Mouse (Mus musculus) thymus, postnatal 36 days (tissue): Measurements from ENCODE around the gene Tgfbrap1.
"Not testable (repeated sequence)": the region's sequence is repeated elsewhere in the genome, so short reads cannot be mapped to it uniquely, and the experiment has no call there.

ENCODE experiments used
- DNase-seq, 2 experiments: peaks; one replicate each; pipeline ENCODE4 v3.0.0; 2022; ENCODE audit warnings: mixed read lengths in 2 of 2

The Tgfbrap1 gene

DNA sequence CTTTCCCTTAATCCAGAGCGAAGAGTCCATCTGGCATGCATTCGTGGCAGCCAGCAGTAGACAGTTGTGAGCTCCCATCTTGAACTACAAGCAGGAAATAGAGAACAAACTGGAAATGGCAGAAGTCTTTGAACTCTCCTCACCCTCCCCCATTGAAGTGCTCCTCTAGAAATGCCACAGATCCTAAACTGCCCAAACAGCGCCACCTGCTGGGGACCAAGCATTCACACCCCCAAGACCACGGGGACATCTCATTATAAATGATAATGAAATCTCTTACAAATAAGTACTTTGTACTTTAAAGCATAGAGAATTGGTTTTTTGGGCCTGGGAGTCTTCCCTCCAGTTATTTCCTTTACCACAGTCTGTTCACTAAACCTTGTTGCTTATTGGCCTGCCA, 12.1 kb upstream of the Tgfbrap1 start:
- peak; percentile 59 for DNase-seq

DNA sequence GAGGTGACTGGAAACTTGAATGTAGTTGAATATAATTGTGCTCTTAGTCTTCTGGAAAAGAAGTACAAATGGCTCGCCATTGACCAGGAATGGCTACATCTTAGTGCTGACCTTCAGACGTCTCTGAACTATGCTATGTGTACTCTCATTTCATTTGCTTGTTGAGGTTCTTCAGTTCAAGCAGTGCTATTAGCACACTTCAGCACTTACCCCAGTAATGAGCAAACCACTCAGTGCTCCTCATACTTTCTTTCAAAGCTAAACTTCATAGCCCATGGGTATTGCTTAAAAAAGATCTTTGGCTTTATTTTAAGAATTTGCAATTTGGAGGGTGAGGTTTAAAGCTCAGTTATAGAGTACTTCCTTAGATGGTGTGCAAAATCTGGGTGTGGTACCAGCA, 10.3 kb upstream of the Tgfbrap1 start:
- DNase-seq: no peak

GRCm38 (mm10) chr1:43094206-43094605, 4.2 kb downstream of the Tgfbrap1 start:
- no peak for DNase-seq

DNA sequence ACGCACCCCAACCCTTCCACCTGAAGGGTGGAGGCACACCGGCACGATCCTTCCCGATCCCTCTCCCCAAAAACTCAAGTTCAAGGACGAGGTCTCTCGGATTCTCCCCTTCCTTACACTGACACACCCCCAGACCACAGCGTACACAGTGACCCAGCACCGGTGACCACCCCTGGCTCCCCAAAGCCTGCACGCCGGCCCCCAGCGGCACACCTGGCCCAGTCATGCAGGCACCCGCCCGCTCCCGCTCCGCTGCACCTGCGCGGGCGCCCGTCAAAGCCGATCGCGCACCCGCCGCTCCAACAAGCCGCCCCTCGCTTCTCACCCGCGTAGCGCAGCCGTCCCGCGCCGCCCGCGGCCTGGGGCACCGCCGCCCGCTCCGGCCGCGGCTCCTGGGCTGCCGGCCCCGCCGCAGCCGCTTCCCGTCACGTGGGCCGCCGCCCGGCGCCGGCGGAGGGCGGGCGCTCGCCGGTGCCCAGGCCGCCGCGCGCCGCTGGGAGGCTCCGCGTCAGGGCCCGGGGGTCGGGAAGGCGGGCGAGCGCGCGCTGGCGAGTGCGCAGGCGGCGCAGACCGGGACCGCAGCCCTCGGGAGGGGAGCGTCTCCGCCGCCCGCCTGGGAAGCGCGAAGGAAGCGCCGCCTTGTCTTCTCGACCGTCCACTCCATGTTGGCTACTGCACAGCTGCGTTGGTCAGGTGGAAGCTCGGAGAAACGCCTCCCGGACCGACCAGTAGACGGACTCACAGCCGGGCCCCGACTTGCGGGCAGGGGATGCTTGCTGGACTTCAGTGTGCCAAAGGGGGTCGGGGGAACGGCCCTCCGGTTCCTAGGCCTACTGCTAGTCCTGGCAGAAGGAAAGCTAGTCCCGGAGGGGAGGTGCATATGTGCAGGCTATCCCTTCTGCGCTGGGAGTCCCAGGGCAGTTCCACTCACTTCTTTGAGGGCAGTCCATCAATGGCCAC, 6.1 kb downstream of the Tgfbrap1 start:
- peak; percentile 59 to 72 for DNase-seq

DNA sequence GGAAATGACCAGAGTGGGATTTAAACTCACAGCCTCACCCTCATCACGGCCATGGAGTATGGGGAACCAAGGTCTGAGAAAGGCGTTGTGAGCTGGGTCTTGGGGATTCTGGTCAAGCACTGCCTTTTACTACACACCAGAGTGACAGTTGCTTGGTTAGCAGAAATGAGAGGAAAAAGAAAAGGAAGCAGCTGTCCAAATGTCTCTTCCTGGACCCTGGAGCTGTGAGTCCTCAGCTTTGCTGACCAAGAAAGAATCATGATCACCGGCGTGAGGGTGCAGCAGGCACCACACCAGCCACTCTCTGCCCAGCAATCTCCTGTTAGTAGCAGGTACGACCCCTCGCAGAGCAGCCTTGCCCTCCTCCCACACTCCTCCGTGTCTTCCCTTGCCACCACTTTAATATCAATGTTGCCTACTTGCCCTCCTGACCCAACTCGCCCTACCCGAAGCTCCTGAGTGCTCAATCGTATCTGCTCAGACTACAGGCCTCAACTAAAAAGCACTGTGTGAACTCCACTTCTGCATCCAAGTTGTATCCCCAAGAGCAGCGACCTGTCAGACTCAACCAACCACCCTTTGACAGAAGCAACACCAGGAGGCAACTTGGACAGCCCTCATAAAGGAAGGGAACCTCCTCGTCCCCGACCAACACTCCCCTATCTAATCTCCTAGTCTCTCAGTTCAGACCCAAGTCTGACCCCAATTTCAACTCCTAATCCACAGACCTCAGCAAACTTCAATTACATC, 7.0 kb downstream of the Tgfbrap1 start:
- no peak for DNase-seq

DNA sequence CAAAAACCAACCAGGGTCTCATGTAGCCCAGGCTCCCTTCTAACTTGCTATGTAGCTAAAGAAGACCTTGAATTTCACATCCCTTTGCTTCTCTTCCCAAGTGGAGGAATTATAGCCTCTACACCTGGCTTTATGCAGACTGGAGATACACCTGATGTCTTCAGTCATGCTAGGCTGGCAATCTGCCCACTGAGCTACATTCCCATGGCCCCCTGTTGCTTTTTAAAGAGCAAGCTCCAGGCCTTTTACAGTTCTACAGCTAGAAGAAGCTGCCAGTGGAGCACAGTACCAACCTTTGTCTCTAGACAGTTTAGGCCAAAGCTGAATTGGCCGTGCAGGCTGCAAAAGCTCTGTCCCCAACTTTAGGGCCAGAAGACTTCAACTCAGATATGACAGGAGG, 8.0 kb downstream of the Tgfbrap1 start:
- DNase-seq: no peak

- DNase-seq: no peak
Measured at GRCm38 (mm10) chr1:43082946-43083345, 15.5 kb downstream of the Tgfbrap1 start.

DNA sequence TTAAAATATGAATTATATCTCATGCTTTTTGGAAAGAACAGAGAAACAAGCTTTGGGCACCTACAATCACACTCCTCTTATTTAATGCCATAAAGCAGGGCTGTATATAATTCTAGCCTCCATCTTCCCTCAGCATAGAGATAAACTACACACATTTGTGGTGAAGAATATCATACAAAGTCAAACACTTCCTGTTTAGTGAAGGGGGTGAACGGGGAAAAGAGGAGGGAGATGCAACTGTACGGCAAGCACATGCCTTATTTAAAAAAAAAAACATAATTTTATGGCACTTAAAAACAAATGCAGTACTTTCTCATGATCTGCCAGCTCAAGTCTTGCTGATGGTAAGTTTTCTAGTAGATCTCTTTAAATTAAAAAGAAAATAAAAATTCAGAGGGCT, 20.3 kb downstream of the Tgfbrap1 start:
- no peak for DNase-seq

DNA sequence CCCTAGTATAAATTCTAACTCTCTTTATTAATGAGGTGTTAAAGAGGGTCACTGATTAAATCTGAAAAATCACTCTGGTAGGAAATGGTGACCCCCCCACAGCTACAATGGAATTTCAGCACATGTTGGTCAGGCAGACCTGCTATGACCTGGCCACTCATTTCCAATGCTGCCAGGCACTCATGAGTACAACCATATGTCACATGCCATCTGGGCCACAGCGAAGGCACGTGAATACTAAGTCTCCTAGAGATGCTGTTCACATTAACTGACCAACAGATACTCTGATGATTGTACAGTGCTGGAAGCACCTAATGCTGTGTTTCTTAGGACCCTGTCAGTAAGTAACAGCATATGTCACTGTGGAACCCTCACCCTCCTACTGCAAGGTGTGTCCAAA, 23.6 kb downstream of the Tgfbrap1 start:
- no peak for DNase-seq

DNA sequence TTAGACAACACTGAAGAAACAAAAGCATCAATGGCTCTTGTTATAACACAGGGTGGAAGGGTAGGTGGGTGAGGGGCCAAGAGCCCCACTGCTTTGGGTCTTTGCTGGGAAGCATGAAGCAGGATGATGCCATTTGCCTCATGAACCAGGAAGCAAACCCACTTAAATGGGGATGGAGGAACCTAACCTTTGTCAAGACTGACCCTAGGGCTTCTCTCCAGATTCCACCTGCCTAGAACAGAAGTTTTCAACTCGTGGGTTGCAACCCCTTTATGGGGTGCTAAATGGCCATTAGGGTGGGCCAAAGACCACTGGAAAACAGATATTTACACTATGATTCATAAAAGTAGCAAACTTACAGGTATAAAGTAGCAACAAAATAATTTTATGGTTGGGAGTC, 25.9 kb downstream of the Tgfbrap1 start:
- DNase-seq: no peak

- DNase-seq: no peak
Measured at GRCm38 (mm10) chr1:43072028-43072427, 26.4 kb downstream of the Tgfbrap1 start.

DNA sequence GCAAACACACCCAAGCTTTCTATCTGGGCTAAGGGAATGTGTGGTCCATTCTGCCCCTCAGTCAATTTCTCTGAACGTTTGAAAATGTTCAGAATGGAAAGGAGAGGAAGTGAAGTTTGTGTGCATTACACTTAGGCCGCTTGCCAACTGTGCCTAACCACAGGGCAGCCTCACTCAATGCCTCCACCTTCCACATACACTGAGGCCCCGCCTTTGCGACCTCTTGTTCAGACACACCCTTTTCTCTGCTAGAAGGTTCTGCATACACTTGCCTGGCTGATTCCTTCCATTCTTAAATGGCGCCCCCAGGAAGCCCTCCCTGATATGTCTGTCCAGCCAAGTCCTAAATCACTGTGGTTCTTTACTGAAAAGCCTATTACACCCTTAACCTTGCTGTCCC, 27.7 kb downstream of the Tgfbrap1 start:
- DNase-seq: no peak

DNA sequence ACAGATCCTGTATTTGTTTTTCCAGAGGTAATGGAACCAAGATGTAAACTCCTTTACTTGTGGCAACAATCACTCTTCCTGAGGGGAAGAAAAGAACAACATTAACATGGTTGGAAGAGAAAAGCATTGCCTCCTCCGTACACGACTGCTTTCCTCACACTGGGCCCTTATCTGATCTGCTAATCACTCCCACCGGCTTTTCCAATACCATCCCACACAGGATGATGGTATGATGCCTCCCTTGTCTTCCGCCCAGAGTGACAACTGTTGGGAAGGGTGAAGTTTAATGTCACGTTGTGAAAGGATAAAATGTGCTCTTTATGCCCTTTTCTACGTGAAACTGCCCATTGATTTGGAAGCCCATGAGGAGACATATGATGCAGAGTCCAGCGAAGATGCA, 30.9 kb downstream of the Tgfbrap1 start:
- no peak for DNase-seq

GRCm38 (mm10) chr1:43066573-43066972, 31.9 kb downstream of the Tgfbrap1 start:
- no peak for DNase-seq

DNA sequence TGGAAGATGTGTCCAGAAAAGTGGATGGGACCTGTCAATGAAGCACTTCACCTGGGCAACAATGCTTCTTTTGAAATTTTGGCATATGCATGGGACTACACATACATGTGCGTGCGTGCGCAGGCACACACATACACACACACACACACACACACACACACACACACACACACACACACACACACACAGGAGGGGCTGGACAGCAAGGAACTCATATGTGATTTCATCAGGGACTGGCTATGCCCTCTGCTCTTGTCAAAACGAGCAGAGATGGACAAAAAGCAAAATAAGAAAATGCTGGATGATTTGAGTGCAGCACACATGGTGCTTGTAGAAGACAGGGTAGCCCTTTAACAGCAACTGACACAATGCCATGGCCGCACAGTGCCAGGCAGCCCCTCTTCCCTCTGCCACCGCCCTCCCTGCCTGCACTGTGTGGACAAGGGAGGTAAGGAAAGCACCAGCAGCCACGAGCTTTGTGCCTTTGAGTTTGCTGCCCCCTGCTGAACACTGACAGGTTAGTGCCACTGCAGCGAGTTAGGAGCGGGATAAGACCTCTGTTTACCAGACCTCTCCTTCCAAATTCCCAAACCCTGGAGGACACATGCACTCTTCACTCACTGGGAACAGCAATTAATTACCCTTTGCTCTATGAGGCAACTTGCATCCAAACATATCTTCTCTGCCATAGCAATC, 32.7 kb downstream of the Tgfbrap1 start:
- DNase-seq: peak; percentile 34 to 48

- no peak for DNase-seq
Measured at GRCm38 (mm10) chr1:43051903-43052302, 46.5 kb downstream of the Tgfbrap1 start.

DNA sequence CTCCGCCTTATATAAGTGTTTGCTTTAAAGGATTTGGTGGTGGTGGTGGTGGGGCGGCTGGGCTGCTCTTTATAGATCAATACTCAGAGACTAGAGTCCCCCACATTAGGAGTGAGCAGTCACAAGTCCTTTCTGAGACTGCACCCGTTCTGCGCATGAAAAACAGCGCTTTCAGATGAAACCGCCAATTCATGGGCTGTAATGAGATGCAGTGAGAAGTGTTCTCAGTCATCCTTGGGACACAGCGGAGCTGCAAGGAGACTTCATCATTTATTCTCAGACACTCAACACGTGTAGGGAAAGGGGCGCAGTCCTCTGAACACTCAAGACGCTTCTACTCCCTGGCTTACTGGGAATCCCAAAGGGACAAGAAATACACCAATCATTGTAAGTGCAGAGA, 50.6 kb downstream of the Tgfbrap1 start:
- no peak for DNase-seq

DNA sequence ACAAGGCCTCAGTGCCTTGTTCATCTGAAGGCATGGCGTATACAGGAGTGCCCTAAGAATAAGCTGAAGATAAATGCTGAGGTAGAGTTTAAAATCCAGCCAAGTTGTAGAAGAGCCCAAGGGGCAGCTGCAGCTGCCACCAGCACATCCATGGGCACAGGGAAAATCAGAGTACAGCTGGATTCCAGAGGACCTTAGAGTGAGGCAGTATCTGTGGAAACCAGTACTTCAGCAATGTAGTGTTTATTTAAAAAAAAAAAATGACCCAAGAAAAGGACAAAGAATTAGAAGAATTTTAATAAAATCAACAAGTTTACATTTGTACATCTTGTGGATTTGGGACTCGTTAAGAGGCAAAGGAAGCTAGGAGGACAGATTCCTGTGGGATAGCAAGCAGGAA, 51.4 kb downstream of the Tgfbrap1 start:
- DNase-seq: no peak

DNA sequence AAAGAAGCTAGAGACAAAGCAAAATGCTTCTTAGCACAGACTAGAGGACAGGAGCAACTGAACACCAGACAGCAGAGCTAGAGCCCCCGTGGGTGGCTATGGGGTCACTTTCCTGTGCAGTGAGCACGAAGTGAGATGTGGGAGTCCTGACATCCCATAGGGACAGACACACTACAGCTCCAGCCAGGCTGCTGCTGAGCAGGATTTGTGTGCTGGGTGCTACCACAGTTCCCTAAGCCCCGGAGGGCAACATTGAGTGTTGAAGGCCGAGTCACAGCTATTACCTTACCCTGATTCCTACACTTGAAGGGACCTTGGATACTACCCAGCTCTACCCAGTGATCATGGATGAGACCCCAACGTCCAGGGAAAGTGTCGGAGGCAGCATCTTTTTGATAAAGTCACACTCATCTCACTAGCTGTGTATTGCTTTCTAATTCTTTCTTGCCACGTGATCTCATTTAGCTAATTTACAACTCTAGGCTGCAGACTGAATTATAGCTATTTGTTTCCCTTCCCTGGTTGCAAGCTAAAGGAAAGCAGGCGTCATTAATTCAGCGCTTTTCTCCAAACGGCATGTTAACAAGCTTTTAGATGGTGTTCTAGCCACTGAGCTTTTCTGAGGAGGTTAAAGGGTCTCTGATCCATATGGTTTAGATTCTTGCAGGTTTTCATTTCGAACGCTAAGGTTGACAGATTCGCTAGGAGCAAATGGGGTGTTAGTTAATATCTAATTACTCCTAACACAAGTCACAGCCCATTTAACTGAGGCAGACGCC, 53.0 kb downstream of the Tgfbrap1 start:
- DNase-seq: no peak

DNA sequence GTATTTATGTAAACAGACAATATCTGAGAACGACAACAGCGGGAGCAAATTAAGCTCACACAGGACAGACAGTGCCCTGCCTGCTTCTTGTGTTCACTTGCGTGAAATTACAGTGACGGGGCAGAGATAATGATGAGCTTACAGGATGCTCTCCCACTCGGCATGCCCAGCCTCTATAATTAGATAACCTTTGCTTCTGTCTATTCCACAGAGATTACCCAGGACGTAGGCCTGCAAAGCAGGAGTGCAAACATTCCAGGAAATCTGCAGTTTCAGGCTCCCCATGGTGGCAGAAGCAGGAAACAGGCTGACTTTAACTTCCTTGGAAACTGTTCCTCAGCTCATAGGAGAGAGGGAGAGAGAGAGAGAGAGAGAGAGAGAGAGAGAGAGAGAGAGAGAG, 56.2 kb downstream of the Tgfbrap1 start:
- DNase-seq: no peak

GRCm38 (mm10) chr1:43036014-43036413, 62.4 kb downstream of the Tgfbrap1 start:
- DNase-seq: no peak

GRCm38 (mm10) chr1:43015153-43015685, 83.2 kb downstream of the Tgfbrap1 start:
- not testable (repeated sequence) for DNase-seq
